Mouse (Mus musculus) heart, embryonic 10.5 days (tissue): ENCODE data around the gene A030003K21Rik. TPM values are rescaled to one million over a fixed set of nuclear protein-coding genes. Genes with fewer than 3 reads are reported as not detected.
"Not testable (repeated sequence)": the region's sequence is repeated elsewhere in the genome, so short reads cannot be mapped to it uniquely, and the experiment has no call there.

Experiments used
- DNase-seq: peaks from one replicate; pipeline ENCODE4 v3.0.0-alpha.2; 2017; ENCODE audit warnings: low spot score
- H3K27ac ChIP-seq: fragments of 300-500 bp; sonication (generic); 2 replicates; pipeline ENCODE4 v1.5.1; 2016; ENCODE audit warnings: mild to moderate bottlenecking
- H3K27me3 ChIP-seq: fragments of 300-500 bp; sonication (generic); 2 replicates; pipeline ENCODE4 v1.6.1; 2016; ENCODE audit warnings: mild to moderate bottlenecking; ENCODE audit not compliant: poor library complexity, insufficient read depth, severe bottlenecking
- H3K36me3 ChIP-seq: fragments of 300-500 bp; sonication (generic); 2 replicates; pipeline ENCODE4 v1.6.1; 2016; ENCODE audit warnings: mild to moderate bottlenecking, moderate library complexity
- H3K4me1 ChIP-seq: fragments of 300-500 bp; sonication (generic); 2 replicates; pipeline ENCODE4 v1.6.1; 2016; ENCODE audit warnings: mild to moderate bottlenecking
- H3K4me3 ChIP-seq: fragments of 300-500 bp; sonication (generic); 2 replicates; pipeline ENCODE4 v1.5.1; 2016; ENCODE audit warnings: mild to moderate bottlenecking, moderate library complexity
- H3K9me3 ChIP-seq: fragments of 300-500 bp; sonication (generic); 2 replicates; pipeline ENCODE4 v1.6.1; 2016; ENCODE audit warnings: mild to moderate bottlenecking, moderate library complexity
- WGBS: fragments of 180-500 bp; shearing (Covaris S2); methylation state at CpG from one replicate; pipeline ENCODE4 v1.1.7; 2016; 5-methylcytosine and 5-hydroxymethylcytosine counted together
- polyA plus RNA-seq: library from polyadenylated mRNA; unstranded; fragments of >200 nt; fragmentation: Nextera tagmentation; extraction: Ambion mirVana; gene quantifications from 2 replicates; pipeline ENCODE4 v1.2.1, GENCODE M21; 2016

A030003K21Rik gene
- polyA plus RNA-seq, 1 experiment from 2014 or later, result not detected

- Histone ChIP-seq H3K4me1 (no peaks in the 10 kb centered on the region), H3K4me3 (no peak within 1 kb of the TSS), H3K27me3 (no peaks in the 10 kb centered on the region), H3K27ac (no peak within 1 kb of the TSS), H3K9me3 (no peaks in the 10 kb centered on the region), H3K36me3 (no peaks in the 10 kb centered on the region)
- WGBS, result 84% methylated on average over 11 of the region's 11 CpGs
- DNase-seq, result no peak
Measured at GRCm38 (mm10) chr1:82959870-82960385, 16.7 kb upstream of the A030003K21Rik start, which contains the start of gene Gm47955. Gene Gm47955 (plus strand): TSS chr1:82960286.

DNA sequence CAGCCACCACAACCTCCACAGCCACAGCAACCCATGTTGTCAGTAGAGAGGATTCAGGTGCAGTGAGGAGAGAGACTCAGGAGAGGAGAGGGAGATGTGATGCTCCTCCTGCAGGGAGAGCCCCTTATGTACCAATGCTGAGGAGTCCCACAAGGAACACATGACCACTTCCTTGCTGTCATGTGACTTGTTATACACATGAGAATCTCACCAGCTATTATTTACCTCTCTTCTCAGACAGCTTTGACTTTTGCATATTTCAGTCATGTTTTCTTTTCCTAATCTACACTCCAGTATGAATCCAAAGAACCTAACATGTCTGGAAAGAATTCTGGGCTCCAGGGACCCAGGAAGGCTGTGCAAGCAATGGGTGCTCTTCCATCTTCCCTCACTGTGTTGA, 12.7 kb upstream of the A030003K21Rik start, which contains the start of gene Gm7544:
Gm7544 (minus strand) TSS at position 101 of the 400 bp plus-strand sequence.
- H3K4me1 ChIP-seq, H3K36me3 ChIP-seq, H3K9me3 ChIP-seq, H3K4me3 ChIP-seq, DNase-seq, H3K27me3 ChIP-seq, H3K27ac ChIP-seq: not testable (repeated sequence)

DNA sequence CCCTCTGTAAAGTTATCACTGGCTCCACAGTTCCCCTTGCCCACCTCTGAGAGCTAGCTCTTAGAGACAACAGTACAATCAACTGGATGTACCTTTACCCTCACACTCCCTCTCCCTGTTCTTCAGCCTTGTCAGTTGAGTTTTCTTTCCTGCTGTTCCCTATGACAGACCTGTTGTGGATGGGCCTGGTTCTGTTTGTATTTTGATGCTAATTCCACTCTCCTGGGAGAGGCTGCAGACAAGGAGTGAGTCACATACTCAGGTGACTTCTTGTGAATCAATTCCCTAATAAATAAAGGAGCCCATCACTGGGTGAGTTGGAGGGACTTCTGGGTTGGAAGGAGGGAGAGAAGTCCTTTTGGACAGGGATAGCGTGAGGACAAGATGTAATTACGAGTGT, 5.4 kb upstream of the A030003K21Rik start:
- Histone ChIP-seq H3K4me1 (peaks cover 4% of the 10 kb centered on the region; the same call in 1 of the 2 replicates), H3K36me3 (no peaks in the 10 kb centered on the region), H3K27me3 (no peaks in the 10 kb centered on the region), H3K27ac (no peak overlapping the region), H3K9me3 (no peaks in the 10 kb centered on the region), H3K4me3 (no peak overlapping the region)
- DNase-seq, result no peak
- 78% methylated on average over 2 of the region's 2 CpGs for WGBS

- not testable (repeated sequence) for H3K27ac ChIP-seq, H3K36me3 ChIP-seq, H3K4me1 ChIP-seq, H3K9me3 ChIP-seq, H3K4me3 ChIP-seq, DNase-seq, H3K27me3 ChIP-seq
- 100% methylated on average over 2 of the region's 2 CpGs for WGBS
Measured at GRCm38 (mm10) chr1:82946029-82946428, 2.8 kb upstream of the A030003K21Rik start.

DNA sequence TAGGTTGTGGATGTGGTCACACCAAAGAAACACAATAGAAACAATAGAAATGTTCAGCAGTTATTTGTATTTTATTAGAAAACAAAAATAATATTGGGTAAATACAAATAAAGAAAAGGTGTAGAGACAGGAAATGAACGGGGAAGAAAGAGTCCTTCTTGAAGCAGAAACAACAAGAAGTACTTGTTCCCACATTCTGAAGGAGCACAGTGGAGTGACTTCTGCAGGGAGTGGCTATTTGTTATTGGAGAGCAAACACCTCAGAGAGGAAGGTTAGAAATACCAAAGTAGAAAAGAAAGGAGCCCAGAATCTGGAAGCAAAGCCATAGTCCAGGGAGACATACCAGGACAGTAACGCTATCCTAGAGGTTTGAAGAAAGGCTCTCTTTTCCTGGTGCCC, 683 bp downstream of the A030003K21Rik start:
- 91% methylated on average over 2 of the region's 2 CpGs for WGBS
- H3K9me3 ChIP-seq, DNase-seq, H3K27ac ChIP-seq, H3K4me3 ChIP-seq, H3K36me3 ChIP-seq, H3K27me3 ChIP-seq, H3K4me1 ChIP-seq: not testable (repeated sequence)

DNA sequence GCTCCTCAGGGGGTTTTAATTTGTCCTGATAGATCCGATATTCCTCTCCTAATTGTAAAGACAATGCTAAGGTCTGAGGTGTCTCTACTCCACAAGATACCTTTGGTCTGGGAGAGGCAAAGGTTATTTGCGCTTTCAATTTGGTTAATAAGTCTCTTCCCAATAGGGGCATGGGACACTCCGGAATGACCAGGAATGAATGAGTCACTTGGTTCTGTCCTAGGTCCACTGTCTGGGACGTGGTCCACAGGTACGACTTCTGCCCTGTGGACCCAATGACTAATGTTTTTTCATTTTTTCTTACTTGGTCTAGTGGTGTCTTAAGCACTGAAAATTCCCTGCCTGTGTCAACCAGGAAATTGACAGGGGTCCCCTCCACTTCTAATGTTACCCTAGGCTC, 4.5 kb downstream of the A030003K21Rik start:
- H3K4me1 ChIP-seq, result no peaks in the 10 kb centered on the region
- WGBS, result 86% methylated on average over 5 of the region's 5 CpGs
- no peaks in the 10 kb centered on the region for H3K27me3 ChIP-seq
- DNase-seq, result no peak
- no peaks in the 10 kb centered on the region for H3K9me3 ChIP-seq
- no peak overlapping the region for H3K27ac ChIP-seq
- no peak overlapping the region for H3K4me3 ChIP-seq
- H3K36me3 ChIP-seq, result no peaks in the 10 kb centered on the region

DNA sequence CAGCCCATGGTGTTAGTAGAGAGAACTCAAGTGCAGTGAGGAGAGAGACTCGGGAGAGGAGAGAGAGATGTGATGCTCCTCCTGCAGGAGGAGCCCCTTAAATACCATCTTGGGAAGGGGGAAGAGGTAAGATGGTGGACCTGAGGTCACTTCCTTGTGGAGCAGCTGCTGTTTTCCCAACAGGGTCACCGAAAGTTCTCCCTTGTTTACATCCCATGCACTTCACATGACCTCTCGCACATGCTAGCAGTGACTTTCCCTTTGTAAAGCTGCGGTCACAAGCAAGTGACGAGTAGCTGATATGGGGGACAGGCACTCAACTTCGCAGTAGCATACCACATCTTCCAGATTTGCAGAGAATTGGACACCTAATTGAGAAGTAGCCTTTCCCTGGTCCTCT, 11.9 kb downstream of the A030003K21Rik start, which contains the start of gene Gm6217:
Gm6217 (minus strand) TSS at position 74 of the 400 bp plus-strand sequence.
- WGBS, result no CpG with 5 or more reads among the region's 6 CpGs
- DNase-seq, H3K4me3 ChIP-seq, H3K27me3 ChIP-seq, H3K27ac ChIP-seq, H3K9me3 ChIP-seq, H3K4me1 ChIP-seq, H3K36me3 ChIP-seq: not testable (repeated sequence)

DNA sequence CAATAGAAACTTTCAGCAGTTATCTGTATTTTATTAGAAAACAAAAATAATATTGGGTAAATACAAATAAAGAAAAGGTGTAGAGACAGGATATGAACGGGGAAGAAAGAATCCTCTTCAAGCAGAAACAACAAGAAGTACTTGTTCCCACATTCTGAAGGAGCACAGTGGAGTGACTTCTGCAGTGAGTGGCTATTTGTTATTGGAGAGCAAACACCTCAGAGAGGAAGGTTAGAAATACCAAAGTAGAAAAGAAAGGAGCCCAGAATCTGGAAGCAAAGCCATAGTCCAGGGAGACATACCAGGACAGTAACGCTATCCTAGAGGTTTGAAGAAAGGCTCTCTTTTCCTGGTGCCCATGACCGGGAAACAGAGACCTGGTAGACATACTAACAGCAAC, 12.6 kb downstream of the A030003K21Rik start:
- not testable (repeated sequence) for H3K27ac ChIP-seq, H3K4me3 ChIP-seq, H3K4me1 ChIP-seq, H3K36me3 ChIP-seq, H3K9me3 ChIP-seq, H3K27me3 ChIP-seq, DNase-seq
- WGBS, result 90% methylated on average over 3 of the region's 3 CpGs

DNA sequence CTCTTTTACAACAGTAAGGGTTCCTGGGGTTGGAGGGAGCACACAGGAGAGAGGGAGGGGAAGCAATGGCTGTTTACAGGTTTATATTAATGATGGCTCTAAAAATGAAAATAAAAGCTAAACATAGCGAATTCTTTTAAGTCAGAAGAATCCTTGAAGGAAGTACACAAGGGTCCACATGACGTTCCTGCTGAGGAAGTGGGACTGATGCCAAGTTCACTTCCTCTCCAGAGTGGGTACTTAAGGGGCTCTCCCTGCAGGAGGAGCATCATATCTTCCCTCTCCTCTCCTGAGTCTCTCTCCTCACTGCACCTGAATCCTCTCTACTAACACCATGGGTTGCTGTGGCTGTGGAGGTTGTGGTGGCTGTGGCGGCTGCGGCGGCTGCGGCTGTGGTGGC, 18.5 kb downstream of the A030003K21Rik start, which contains the start of gene A030014E15Rik:
A030014E15Rik (plus strand) TSS at position 268 of the 400 bp plus-strand sequence.
- no peaks in the 10 kb centered on the region for H3K27me3 ChIP-seq
- no peak within 1 kb of the TSS for H3K27ac ChIP-seq
- no peaks in the 10 kb centered on the region for H3K9me3 ChIP-seq
- 89% methylated on average over 6 of the region's 6 CpGs for WGBS
- no peak within 1 kb of the TSS for H3K4me3 ChIP-seq
- H3K36me3 ChIP-seq, result no peaks in the 10 kb centered on the region
- DNase-seq, result no peak
- H3K4me1 ChIP-seq, result no peaks in the 10 kb centered on the region

GRCm38 (mm10) chr1:82913434-82913833, 29.8 kb downstream of the A030003K21Rik start:
- WGBS, result 94% methylated on average over 5 of the region's 5 CpGs
- H3K27me3 ChIP-seq, H3K4me3 ChIP-seq, DNase-seq, H3K4me1 ChIP-seq, H3K9me3 ChIP-seq, H3K27ac ChIP-seq, H3K36me3 ChIP-seq: not testable (repeated sequence)

- DNase-seq, result no peak
- Histone ChIP-seq H3K27ac (no peak within 1 kb of the TSS), H3K27me3 (no peaks in the 10 kb centered on the region), H3K36me3 (no peaks in the 10 kb centered on the region; the same call in 1 of the 2 replicates), H3K4me1 (no peaks in the 10 kb centered on the region), H3K4me3 (no peak within 1 kb of the TSS), H3K9me3 (no peaks in the 10 kb centered on the region)
- 91% methylated on average over 3 of the region's 3 CpGs for WGBS
Measured at GRCm38 (mm10) chr1:82913025-82913424, 30.2 kb downstream of the A030003K21Rik start, which contains the start of gene A030005L19Rik. Gene A030005L19Rik (plus strand): TSS chr1:82913325.

GRCm38 (mm10) chr1:82905886-82906285, 37.3 kb downstream of the A030003K21Rik start:
- DNase-seq, result no peak

DNA sequence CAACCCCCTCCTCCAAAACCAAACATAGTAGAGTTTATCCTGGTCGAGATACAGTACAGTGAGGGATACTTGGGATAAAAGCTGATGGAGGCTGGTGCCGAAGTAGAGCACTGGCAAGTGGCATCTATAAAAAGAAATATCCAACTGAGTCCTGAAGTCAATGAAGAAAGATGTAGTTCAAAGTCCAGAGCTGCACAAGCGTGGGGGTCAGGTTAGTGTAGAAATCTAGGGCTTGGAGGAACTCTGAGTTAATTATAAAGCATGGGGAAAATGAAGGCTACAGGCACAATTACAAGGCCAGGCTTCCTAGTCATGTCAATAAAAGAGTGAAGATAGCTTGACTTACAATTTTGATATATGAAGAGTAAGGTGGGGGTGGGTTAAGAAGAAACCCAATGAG, 42.0 kb downstream of the A030003K21Rik start:
- H3K27me3 ChIP-seq, result no peaks in the 10 kb centered on the region
- DNase-seq, result no peak
- WGBS, result 91% methylated on average over 3 of the region's 3 CpGs

More at GRCm38 (mm10) chr1:82905886-82906285, 37.3 kb downstream of the A030003K21Rik start:
- H3K9me3 ChIP-seq, result no peaks in the 10 kb centered on the region
- H3K4me1 ChIP-seq, result no peaks in the 10 kb centered on the region
- peaks cover 18% of the 10 kb centered on the region for H3K36me3 ChIP-seq
- no peak overlapping the region for H3K4me3 ChIP-seq
- no peaks in the 10 kb centered on the region for H3K27me3 ChIP-seq
- H3K27ac ChIP-seq, result no peak overlapping the region
- 71% methylated on average over 3 of the region's 3 CpGs for WGBS

GRCm38 (mm10) chr1:82900567-82900966, 42.6 kb downstream of the A030003K21Rik start:
- Histone ChIP-seq H3K27ac (no peak overlapping the region), H3K9me3 (no peaks in the 10 kb centered on the region), H3K27me3 (no peaks in the 10 kb centered on the region), H3K4me1 (no peaks in the 10 kb centered on the region), H3K36me3 (peaks cover 43% of the 10 kb centered on the region), H3K4me3 (no peak overlapping the region)
- DNase-seq, result no peak
- 94% methylated on average over 1 of the region's 1 CpGs for WGBS

More for the DNA sequence above, 42.0 kb downstream of the A030003K21Rik start:
- Histone ChIP-seq H3K4me1 (no peaks in the 10 kb centered on the region), H3K9me3 (no peaks in the 10 kb centered on the region), H3K36me3 (peaks cover 38% of the 10 kb centered on the region), H3K4me3 (no peak overlapping the region), H3K27ac (no peak overlapping the region)
